Mouse (Mus musculus): Measurements from ENCODE around the gene Hist1h2bg. TPM values are rescaled to one million over a fixed set of nuclear protein-coding genes. Genes with fewer than 3 reads are reported as not detected.

The Hist1h2bg gene
- polyA plus RNA-seq, 1 experiment from 2014 or later, result 10.6 TPM

GRCm38 (mm10) chr13:23576351-23576881 is 5.2 kb downstream of the Hist1h2bg start:
- Histone ChIP-seq H3K4me1 (ENCODE audit: control insufficient read depth, low read depth, low read length) (peaks cover 17% of the 10 kb centered on the region), H3K4me2 (ENCODE audit: low read depth, low read length) (peak overlapping the region; percentile 70), H3K27ac (ENCODE audit: low read length) (peak overlapping the region; percentile 90), H3K9ac (ENCODE audit: low read depth, low read length) (peak overlapping the region; percentile 77), H3K4me3 (ENCODE audit: low read depth, low read length) (peak overlapping the region; percentile 64), H3K9me3 (replicated peaks; ENCODE audit: control insufficient read depth, low read length) (no peaks in the 10 kb centered on the region), H3K27me3 (ENCODE audit: control insufficient read depth, insufficient read depth, low read depth, low read length) (no peaks in the 10 kb centered on the region), H3K36me3 (ENCODE audit: control insufficient read depth, insufficient read depth) (no peaks in the 10 kb centered on the region)
- ATAC-seq (ENCODE audit: low read depth), result no peak
- WGBS (ENCODE audit: insufficient replicate concordance), result 4% methylated on average over 7 of the region's 7 CpGs

GRCm38 (mm10) chr13:23576906-23577639 is 5.9 kb downstream of the Hist1h2bg start:
- Histone ChIP-seq H3K4me1 (ENCODE audit: control insufficient read depth, low read depth, low read length) (peaks cover 20% of the 10 kb centered on the region), H3K27me3 (ENCODE audit: control insufficient read depth, insufficient read depth, low read depth, low read length) (no peaks in the 10 kb centered on the region), H3K27ac (ENCODE audit: low read length) (peak overlapping the region; percentile 90), H3K36me3 (ENCODE audit: control insufficient read depth, insufficient read depth) (no peaks in the 10 kb centered on the region), H3K4me3 (ENCODE audit: low read depth, low read length) (peak overlapping the region; percentile 64), H3K9me3 (replicated peaks; ENCODE audit: control insufficient read depth, low read length) (no peaks in the 10 kb centered on the region), H3K9ac (ENCODE audit: low read depth, low read length) (peak overlapping the region; percentile 77), H3K4me2 (ENCODE audit: low read depth, low read length) (peak overlapping the region; percentile 70)
- WGBS (ENCODE audit: insufficient replicate concordance), result 34% methylated on average over 6 of the region's 6 CpGs
- no peak for ATAC-seq (ENCODE audit: low read depth)

GRCm38 (mm10) chr13:23577835-23578234 is 6.6 kb downstream of the Hist1h2bg start:
- Histone ChIP-seq H3K4me3 (ENCODE audit: low read depth, low read length) (peak overlapping the region; percentile 34), H3K36me3 (ENCODE audit: control insufficient read depth, insufficient read depth) (no peaks in the 10 kb centered on the region), H3K9me3 (replicated peaks; ENCODE audit: control insufficient read depth, low read length) (no peaks in the 10 kb centered on the region), H3K4me1 (ENCODE audit: control insufficient read depth, low read depth, low read length) (peaks cover 26% of the 10 kb centered on the region), H3K4me2 (ENCODE audit: low read depth, low read length) (peak overlapping the region; percentile 32), H3K9ac (ENCODE audit: low read depth, low read length) (peak overlapping the region; percentile 54), H3K27ac (ENCODE audit: low read length) (peak overlapping the region; percentile 80), H3K27me3 (ENCODE audit: control insufficient read depth, insufficient read depth, low read depth, low read length) (no peaks in the 10 kb centered on the region)
- 63% methylated on average over 1 of the region's 1 CpGs for whole genome bisulfite sequencing (ENCODE audit: insufficient replicate concordance)
- ATAC-seq (ENCODE audit: low read depth), result no peak

- peaks cover 40% of the 10 kb centered on the region for H3K4me1 ChIP-seq (ENCODE audit: control insufficient read depth, low read depth, low read length)
- under 1% methylated on average over 43 of the region's 43 CpGs for WGBS (ENCODE audit: insufficient replicate concordance)
- H3K36me3 ChIP-seq (ENCODE audit: control insufficient read depth, insufficient read depth), result no peaks in the 10 kb centered on the region
- peak within 1 kb of the TSS; percentile 69 for H3K4me2 ChIP-seq (ENCODE audit: low read depth, low read length)
- no peaks in the 10 kb centered on the region for H3K27me3 ChIP-seq (ENCODE audit: control insufficient read depth, insufficient read depth, low read depth, low read length)
- H3K27ac ChIP-seq (ENCODE audit: low read length), result peak within 1 kb of the TSS; percentile 100
- peak within 1 kb of the TSS; percentile 79 for H3K9ac ChIP-seq (ENCODE audit: low read depth, low read length)
- no peaks in the 10 kb centered on the region for H3K9me3 ChIP-seq (replicated peaks; ENCODE audit: control insufficient read depth, low read length)
- ATAC-seq (ENCODE audit: low read depth), result peak; percentile 81
- peak within 1 kb of the TSS; percentile 69 for H3K4me3 ChIP-seq (ENCODE audit: low read depth, low read length)
Observed at GRCm38 (mm10) chr13:23581408-23582218, 10.4 kb downstream of the Hist1h2bg start, which contains the start of gene Hist1h4d. Gene Hist1h4d (plus strand): TSS chr13:23581598.

GRCm38 (mm10) chr13:23582219-23583056 is 11.2 kb downstream of the Hist1h2bg start:
- Histone ChIP-seq H3K4me2 (ENCODE audit: low read depth, low read length) (peak overlapping the region; percentile 69), H3K4me3 (ENCODE audit: low read depth, low read length) (peak overlapping the region; percentile 69), H3K27me3 (ENCODE audit: control insufficient read depth, insufficient read depth, low read depth, low read length) (no peaks in the 10 kb centered on the region), H3K27ac (ENCODE audit: low read length) (peak overlapping the region; percentile 100), H3K9me3 (replicated peaks; ENCODE audit: control insufficient read depth, low read length) (no peaks in the 10 kb centered on the region), H3K9ac (ENCODE audit: low read depth, low read length) (peak overlapping the region; percentile 79), H3K36me3 (ENCODE audit: control insufficient read depth, insufficient read depth) (no peaks in the 10 kb centered on the region), H3K4me1 (ENCODE audit: control insufficient read depth, low read depth, low read length) (peaks cover 32% of the 10 kb centered on the region)
- 8% methylated on average over 6 of the region's 6 CpGs for WGBS (ENCODE audit: insufficient replicate concordance)
- no peak; the same call in 1 of the 2 replicates for ATAC-seq (ENCODE audit: low read depth)

GRCm38 (mm10) chr13:23583387-23584068 is 12.3 kb downstream of the Hist1h2bg start:
- H3K9me3 ChIP-seq (replicated peaks; ENCODE audit: control insufficient read depth, low read length), result no peaks in the 10 kb centered on the region
- H3K4me3 ChIP-seq (ENCODE audit: low read depth, low read length), result peak overlapping the region; percentile 69
- no peak for ATAC-seq (ENCODE audit: low read depth)
- no peaks in the 10 kb centered on the region for H3K27me3 ChIP-seq (ENCODE audit: control insufficient read depth, insufficient read depth, low read depth, low read length)
- peak overlapping the region; percentile 79 for H3K9ac ChIP-seq (ENCODE audit: low read depth, low read length)
- peak overlapping the region; percentile 100 for H3K27ac ChIP-seq (ENCODE audit: low read length)
- no peaks in the 10 kb centered on the region for H3K36me3 ChIP-seq (ENCODE audit: control insufficient read depth, insufficient read depth)
- peak overlapping the region; percentile 69 for H3K4me2 ChIP-seq (ENCODE audit: low read depth, low read length)
- peaks cover 31% of the 10 kb centered on the region for H3K4me1 ChIP-seq (ENCODE audit: control insufficient read depth, low read depth, low read length)

- Histone ChIP-seq H3K4me2 (ENCODE audit: low read depth, low read length) (peak overlapping the region; percentile 69), H3K27me3 (ENCODE audit: control insufficient read depth, insufficient read depth, low read depth, low read length) (no peaks in the 10 kb centered on the region), H3K9me3 (replicated peaks; ENCODE audit: control insufficient read depth, low read length) (no peaks in the 10 kb centered on the region), H3K27ac (ENCODE audit: low read length) (peak overlapping the region; percentile 100), H3K36me3 (ENCODE audit: control insufficient read depth, insufficient read depth) (no peaks in the 10 kb centered on the region), H3K4me1 (ENCODE audit: control insufficient read depth, low read depth, low read length) (peaks cover 29% of the 10 kb centered on the region), H3K9ac (ENCODE audit: low read depth, low read length) (peak overlapping the region; percentile 82), H3K4me3 (ENCODE audit: low read depth, low read length) (peak overlapping the region; percentile 65)
- no peak for ATAC-seq (ENCODE audit: low read depth)
Observed at GRCm38 (mm10) chr13:23584331-23584730, 13.1 kb downstream of the Hist1h2bg start.

GRCm38 (mm10) chr13:23585029-23585441 is 13.8 kb downstream of the Hist1h2bg start:
- peak; percentile 3; the same call in 1 of the 2 replicates for ATAC-seq (ENCODE audit: low read depth)
- peak overlapping the region; percentile 100 for H3K27ac ChIP-seq (ENCODE audit: low read length)
- H3K4me2 ChIP-seq (ENCODE audit: low read depth, low read length), result peak overlapping the region; percentile 69
- H3K36me3 ChIP-seq (ENCODE audit: control insufficient read depth, insufficient read depth), result no peaks in the 10 kb centered on the region
- under 1% methylated on average over 21 of the region's 21 CpGs for WGBS (ENCODE audit: insufficient replicate concordance)
- H3K9me3 ChIP-seq (replicated peaks; ENCODE audit: control insufficient read depth, low read length), result no peaks in the 10 kb centered on the region
- H3K27me3 ChIP-seq (ENCODE audit: control insufficient read depth, insufficient read depth, low read depth, low read length), result no peaks in the 10 kb centered on the region
- H3K4me1 ChIP-seq (ENCODE audit: control insufficient read depth, low read depth, low read length), result peaks cover 29% of the 10 kb centered on the region
- peak overlapping the region; percentile 65 for H3K4me3 ChIP-seq (ENCODE audit: low read depth, low read length)
- peak overlapping the region; percentile 82 for H3K9ac ChIP-seq (ENCODE audit: low read depth, low read length)
